Mouse (Mus musculus): ENCODE results near the gene Gm32717.
"Not testable (repeated sequence)": the region's sequence is repeated elsewhere in the genome, so short reads cannot be mapped to it uniquely, and the experiment has no call there.

Gene Gm32717

DNA sequence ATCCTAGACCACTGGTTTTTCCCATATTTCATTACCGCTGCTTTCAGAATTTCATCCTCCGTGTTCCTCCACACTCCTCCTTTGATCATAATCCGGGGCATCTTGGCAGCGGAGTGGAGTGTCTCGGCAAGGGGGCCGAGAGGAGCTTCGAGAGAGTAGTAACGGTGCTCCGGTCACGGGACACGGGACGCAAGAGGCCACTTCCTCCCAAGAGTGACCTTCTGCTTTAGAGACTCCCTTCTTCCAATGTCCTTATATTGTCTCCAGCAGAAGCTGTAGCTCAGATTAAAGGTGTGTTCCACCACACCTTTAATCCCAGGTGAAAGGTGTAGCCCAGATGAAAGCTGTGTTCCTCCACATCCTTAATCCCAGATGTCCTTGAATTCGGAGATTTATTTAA, at the start of gene Gm32717:
TSS of gene Gm32717 (minus strand) at position 101 of the 400 bp plus-strand sequence.
- not testable (repeated sequence) for DNase-seq

DNA sequence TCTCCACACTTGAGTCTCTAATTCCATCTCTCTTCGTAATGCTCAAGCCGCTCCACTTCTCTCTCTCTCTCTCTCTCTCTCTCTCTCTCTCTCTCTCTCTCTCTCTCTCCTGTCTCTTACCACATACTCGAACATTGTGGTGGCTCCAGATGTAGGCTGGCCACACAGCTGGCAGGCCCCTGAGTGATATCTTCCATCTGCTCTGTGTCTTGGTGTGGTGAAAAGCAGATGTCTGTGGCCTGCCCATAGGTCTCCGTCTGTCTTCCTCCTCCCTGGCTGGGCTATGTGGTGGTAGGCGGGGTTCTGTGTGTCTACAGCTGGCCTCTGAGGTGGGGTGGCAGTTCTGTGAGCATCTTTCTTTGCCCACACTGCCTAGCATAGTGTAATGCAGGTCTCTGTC, 42.4 kb upstream of the Gm32717 start:
- not testable (repeated sequence) for DNase-seq

DNA sequence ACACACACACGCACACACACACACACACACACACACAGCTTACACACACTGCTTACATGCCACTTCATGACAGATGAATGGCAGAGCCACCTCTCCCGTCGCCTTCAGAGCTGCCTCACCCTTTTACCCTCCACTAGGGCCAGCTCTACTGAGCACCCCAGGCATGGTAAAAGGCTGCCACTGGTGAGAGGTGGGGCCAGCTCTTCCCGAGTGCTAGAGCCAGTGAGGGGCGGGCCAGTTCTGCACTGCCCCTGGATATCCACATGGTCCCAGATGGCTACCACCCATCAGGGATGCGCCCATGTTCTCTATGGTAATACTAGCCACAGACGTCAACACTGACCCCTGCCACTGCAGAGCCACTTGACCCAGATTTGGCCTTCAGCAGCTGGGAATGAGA, 42.0 kb upstream of the Gm32717 start:
- not testable (repeated sequence) for DNase-seq

DNA sequence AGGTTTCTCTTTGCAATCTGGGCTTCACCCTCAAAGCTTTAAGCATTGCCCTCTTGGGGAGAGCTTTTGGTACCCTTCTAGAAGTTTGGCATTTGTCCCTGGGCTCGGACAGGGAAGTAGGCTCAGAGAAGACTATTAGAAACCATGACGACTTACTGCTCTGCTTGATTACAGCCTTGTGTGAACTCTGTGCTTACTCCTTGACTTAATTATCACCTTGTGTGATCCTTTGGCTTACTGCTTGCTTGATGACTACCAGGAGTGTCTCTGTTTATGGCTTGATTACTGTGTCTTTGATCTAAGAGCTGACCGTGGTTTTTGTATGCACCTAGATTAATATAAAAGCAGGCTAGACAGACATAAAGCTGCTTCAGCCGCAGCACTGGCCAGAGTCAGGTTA, 37.5 kb upstream of the Gm32717 start:
- DNase-seq = not testable (repeated sequence)

DNA sequence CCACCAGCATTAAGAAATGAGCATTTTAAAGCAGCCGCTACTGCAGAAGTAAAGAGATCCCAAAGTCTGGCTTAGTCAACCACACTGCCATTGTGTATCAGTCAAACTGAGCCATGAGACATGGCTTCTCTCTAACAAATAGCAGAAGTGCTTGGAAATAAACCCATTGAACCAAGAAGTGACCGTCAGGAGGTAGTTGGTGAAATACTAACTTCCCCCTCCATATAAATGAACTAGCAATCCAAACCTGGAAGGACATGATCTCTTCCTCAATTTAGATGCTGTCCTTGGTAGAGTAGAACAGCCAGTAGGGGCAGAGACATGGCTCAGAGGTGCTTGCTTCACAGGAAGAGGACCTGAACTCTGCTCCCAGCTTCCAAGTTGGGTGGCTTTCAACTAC, 30.8 kb upstream of the Gm32717 start:
- not testable (repeated sequence) for DNase-seq

DNA sequence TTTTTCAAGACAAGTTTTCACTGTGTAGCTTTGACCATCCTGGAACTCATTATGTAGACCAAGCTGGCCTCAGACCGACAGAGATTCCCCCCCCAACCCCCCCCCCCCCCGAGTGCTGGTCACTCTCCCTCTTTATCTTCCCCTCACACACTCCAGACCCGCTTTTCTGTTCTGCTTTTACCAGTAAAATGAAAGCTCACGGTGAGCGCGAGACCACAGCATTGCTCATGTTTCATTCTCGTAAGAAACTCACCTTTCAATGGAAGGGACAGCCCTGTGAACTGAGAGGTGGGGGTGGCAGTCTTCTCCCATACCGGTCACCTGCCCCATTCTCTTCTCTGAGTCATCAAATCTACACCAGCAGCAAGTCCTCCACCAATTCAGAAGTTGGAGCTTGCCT, 28.2 kb upstream of the Gm32717 start:
- not testable (repeated sequence) for DNase-seq

DNA sequence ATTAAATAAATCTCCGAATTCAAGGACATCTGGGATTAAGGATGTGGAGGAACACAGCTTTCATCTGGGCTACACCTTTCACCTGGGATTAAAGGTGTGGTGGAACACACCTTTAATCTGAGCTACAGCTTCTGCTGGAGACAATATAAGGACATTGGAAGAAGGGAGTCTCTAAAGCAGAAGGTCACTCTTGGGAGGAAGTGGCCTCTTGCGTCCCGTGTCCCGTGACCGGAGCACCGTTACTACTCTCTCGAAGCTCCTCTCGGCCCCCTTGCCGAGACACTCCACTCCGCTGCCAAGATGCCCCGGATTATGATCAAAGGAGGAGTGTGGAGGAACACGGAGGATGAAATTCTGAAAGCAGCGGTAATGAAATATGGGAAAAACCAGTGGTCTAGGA, 17.8 kb upstream of the Gm32717 start, which contains the start of gene Gm32802:
TSS of gene Gm32802 (plus strand) at position 301 of the 400 bp plus-strand sequence.
- not testable (repeated sequence) for DNase-seq

DNA sequence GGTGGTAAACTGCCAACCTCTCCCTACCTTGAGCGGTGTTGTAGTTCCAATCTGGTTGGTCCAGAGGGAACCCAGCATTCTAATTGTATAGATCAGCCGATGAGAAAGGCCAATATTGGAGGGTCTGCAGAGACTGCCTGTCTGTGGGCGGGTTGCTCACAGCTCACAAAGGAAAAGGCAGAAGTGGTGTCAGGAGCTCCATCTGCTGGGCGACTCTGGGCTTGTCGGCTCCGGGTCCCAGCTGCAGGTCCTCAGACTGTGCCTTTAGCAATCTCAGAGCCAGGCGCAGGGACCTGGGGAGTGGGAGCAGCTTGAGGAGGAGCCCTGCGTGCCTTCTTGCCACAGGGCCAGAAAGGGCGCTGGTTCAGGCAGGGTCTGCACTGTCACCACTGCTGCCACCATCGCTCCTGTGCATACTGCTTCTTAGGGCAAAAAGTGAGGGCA, 10.3 kb upstream of the Gm32717 start:
- no peak for DNase-seq

DNA sequence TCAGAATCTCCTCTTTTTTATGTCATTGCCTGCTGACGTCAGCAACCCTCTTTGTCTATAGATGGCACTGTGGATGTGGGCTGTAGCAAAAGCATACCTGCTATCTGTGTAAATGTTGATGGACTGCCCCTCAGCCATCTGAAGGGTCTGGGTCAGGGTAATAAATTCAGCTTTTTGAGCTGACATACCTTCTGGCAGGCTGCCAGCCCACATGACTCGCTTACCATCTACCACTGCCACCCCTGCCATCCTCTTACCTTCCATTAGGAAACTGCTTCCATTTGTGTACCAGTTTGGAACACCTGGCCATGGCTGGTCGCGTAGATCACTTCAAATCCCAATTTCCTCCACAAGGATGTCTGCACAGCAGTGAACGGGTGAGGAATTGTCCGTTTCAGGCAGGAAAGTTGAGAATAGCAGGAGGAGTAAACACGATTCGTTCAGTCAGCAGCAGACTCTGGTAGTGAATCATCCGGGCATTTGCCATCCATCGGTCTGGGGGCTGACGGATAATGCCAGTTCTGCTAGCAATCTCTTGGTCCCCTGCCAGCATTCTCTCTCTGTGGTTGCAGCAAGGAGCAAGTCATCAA, 8.5 kb upstream of the Gm32717 start:
- not testable (repeated sequence) for DNase-seq

DNA sequence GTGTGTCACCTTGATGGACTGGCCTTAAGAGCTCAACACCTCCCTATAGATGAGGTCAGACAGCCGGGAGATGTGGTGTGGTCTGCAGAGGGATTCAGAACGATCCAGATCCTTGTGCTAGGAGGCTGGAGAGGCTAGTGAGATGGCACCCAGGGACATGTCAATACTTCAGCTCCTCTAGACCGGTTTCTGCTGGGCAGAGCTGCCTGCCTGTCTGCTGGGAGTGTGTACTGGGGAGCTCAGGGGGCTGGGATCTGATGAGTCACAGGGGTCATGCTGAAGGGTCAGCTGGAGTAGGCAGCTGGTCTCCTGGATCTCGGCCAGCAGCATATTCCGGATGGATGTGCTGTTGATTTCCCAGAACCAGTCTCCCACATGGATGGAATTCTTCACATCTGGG, 8.0 kb downstream of the Gm32717 start:
- DNase-seq = not testable (repeated sequence)

DNA sequence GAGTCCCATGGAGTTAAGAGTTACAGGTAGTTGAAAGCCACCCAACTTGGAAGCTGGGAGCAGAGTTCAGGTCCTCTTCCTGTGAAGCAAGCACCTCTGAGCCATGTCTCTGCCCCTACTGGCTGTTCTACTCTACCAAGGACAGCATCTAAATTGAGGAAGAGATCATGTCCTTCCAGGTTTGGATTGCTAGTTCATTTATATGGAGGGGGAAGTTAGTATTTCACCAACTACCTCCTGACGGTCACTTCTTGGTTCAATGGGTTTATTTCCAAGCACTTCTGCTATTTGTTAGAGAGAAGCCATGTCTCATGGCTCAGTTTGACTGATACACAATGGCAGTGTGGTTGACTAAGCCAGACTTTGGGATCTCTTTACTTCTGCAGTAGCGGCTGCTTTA, 13.0 kb downstream of the Gm32717 start:
- not testable (repeated sequence) for DNase-seq

DNA sequence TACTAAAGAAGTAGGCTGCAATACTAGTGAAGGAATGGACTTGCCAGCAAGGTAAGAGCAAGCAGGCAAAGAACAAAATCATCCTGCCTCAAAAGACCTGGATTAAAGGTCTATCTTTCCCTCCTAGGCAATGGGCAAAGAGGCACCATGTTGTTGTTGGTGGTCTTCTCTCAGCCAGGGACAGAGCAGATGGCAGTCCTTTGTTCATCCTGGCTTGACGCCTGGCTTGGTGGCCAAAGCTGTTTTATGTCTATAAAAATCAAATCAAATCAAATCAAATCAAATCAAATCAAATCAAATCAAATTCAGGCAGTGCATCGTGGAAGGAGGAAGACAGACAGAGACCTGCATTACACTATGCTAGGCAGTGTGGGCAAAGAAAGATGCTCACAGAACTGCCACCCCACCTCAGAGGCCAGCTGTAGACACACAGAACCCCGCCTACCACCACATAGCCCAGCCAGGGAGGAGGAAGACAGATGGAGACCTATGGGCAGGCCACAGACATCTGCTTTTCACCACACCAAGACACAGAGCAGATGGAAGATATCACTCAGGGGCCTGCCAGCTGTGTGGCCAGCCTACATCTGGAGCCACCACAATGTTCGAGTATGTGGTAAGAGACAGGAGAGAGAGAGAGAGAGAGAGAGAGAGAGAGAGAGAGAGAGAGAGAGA, 24.7 kb downstream of the Gm32717 start:
- not testable (repeated sequence) for DNase-seq

DNA sequence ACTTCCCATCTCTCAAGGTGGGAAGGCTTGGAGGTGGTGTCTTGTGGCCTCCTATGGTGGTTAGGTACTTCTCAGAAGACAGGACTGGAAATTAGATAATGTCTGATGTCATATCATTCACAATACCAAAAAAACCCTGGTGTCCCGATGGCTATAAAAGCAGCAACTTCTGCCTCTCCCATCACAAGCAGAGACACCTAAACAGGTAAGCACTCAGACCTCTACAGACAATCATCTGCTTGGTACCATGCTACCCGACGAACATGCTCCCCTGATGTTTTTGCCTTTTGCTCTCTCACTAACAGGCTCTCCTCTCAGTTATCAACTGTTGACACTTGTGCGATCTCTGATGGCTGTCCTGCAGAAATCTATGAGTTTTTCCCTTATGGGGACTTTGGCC, 35.9 kb downstream of the Gm32717 start, which contains the start of gene Il22:
TSS of gene Il22 (plus strand) at position 301 of the 400 bp plus-strand sequence.
- DNase-seq = no peak

DNA sequence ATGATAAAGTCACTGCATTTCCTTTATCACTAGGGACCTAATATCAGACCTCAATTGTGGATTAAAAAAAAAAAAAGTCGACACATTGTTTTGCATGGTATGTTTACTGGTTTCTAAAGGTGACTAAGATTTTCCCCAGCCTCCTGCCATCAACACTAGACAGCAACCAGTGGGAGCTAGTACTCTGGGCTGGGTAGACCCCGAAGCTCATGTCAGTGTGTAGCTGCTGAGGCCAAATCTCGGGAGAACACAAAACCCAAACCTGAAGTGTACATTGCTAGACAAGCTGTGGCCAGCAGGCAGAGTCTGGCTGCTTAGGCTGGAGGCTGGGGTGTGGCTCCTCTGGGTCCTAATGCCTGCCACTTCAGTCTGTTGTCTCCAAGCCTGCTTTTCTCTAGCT, 45.4 kb downstream of the Gm32717 start:
- DNase-seq = not testable (repeated sequence)
